Comparison of ENCODE assay signal across 11 mouse cellular contexts in the genomic region with DNA sequence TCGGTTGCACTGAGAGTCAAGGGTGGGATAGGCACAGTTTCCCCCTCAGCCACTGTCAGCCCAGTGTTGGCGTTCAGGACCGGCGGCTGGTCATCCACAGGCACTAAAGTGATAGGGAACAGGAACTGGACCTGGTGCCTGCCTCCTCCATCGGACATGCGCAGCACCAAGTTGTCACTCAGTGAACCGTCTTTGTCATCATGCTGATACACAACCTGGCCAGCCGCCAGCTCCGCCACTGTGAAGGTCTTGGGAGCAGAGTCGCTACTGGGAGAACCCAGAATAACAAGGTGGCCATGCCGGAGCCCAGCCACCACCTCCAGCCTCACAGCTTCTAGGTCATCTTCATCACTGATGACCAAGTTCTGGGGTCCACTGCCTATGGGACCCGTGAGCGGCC. TPM values are rescaled to one million over a fixed set of nuclear protein-coding genes. Genes with fewer than 3 reads are reported as not detected.
DNase-seq lines count a peak whose midpoint lies in the region; ATAC-seq lines count a peak whose summit lies in the region.
"Had no signal": no experiment of that assay in that cellular context is flagged by ENCODE, and none has a peak within 500 bp of the region (broad histone marks: within the 10 kb centered on the region; RNA-seq: fewer than 3 reads in every experiment).

No protein-coding gene starts in this region.

- 65% methylated on average over 13 of the region's 13 CpGs for WGBS in heart, embryonic 12.5 days
- WGBS in hindbrain, embryonic 14.5 days, result 81% methylated on average over 13 of the region's 13 CpGs
- 84% methylated on average over 13 of the region's 13 CpGs for WGBS in stomach, embryonic 14.5 days

- DNase-seq in heart, adult 8-10 months (ENCODE audit: low spot score), result no peak
- DNase-seq in hindbrain, embryonic 14.5 days (ENCODE audit: low spot score), result no peak
- DNase-seq in urinary bladder, postnatal 36 days (ENCODE audit: low spot score in 2 of 2), result no peak
- DNase-seq in left cerebral cortex, postnatal 14 days (ENCODE audit: low spot score in 2 of 2), result no peak
- DNase-seq: gastrocnemius, postnatal 25 days; lung, postnatal 36 days; thymus, adult 2 months had no signal

- H3K9me3 ChIP-seq in heart, embryonic 12.5 days (replicated peaks), result peaks cover 12% of the 10 kb centered on the region
- H3K9me3 ChIP-seq in megakaryocyte, embryonic 14.5 days, result peaks cover 50% of the 10 kb centered on the region
- H3K9me3 ChIP-seq in hindbrain, embryonic 14.5 days (ENCODE audit: control insufficient read depth, low read length), result 0 out of 2 replicates have a peak, but pooled peaks cover 6% of the 10 kb centered on the region
- peaks cover 25% of the 10 kb centered on the region for H3K9me3 ChIP-seq in stomach, embryonic 14.5 days (ENCODE audit: control insufficient read depth, low read depth, low read length)

- H3K27me3 ChIP-seq in heart, embryonic 12.5 days (replicated peaks), result peaks cover 16% of the 10 kb centered on the region
- H3K27me3 ChIP-seq in megakaryocyte, embryonic 14.5 days (replicated peaks), result peaks cover 54% of the 10 kb centered on the region
- peaks cover 37% of the 10 kb centered on the region for H3K27me3 ChIP-seq in hindbrain, embryonic 14.5 days (ENCODE audit: control insufficient read depth, insufficient read depth, low read length)
- H3K27me3 ChIP-seq in stomach, embryonic 14.5 days (ENCODE audit: control insufficient read depth, insufficient read depth, low read length), result no peaks in the 10 kb centered on the region

- peaks cover 13% of the 10 kb centered on the region for H3K4me1 ChIP-seq in heart, embryonic 12.5 days (replicated peaks)
- H3K4me1 ChIP-seq in megakaryocyte, embryonic 14.5 days, result peaks cover 21% of the 10 kb centered on the region; the same call in 1 of the 2 replicates
- peaks cover 14% of the 10 kb centered on the region for H3K4me1 ChIP-seq in hindbrain, embryonic 14.5 days (replicated peaks; ENCODE audit: control insufficient read depth, insufficient read depth, low read length)
- H3K4me1 ChIP-seq in stomach, embryonic 14.5 days (ENCODE audit: control insufficient read depth, insufficient read depth, low read length), result peaks cover 9% of the 10 kb centered on the region

- no peak overlapping the region for H3K9ac ChIP-seq in heart, embryonic 12.5 days
- no peak overlapping the region for H3K9ac ChIP-seq in hindbrain, embryonic 14.5 days
- no peak overlapping the region for H3K9ac ChIP-seq in stomach, embryonic 14.5 days (replicated peaks; ENCODE audit: low read depth, low read length)

- H3K27ac ChIP-seq in heart, embryonic 12.5 days (ENCODE audit: poor library complexity, severe bottlenecking), result no peak overlapping the region
- H3K27ac ChIP-seq in hindbrain, embryonic 14.5 days, result no peak overlapping the region
- H3K27ac ChIP-seq in stomach, embryonic 14.5 days (ENCODE audit: low read length), result no peak overlapping the region

- no peak overlapping the region; the same call in 1 of the 2 replicates for H3K4me3 ChIP-seq in heart, embryonic 12.5 days
- H3K4me3 ChIP-seq in megakaryocyte, embryonic 14.5 days (replicated peaks), result peak overlapping the region; percentile 8
- H3K4me3 ChIP-seq in hindbrain, embryonic 14.5 days (replicated peaks; ENCODE audit: low read length), result no peak overlapping the region
- peak overlapping the region; percentile 59; the same call in 1 of the 2 replicates for H3K4me3 ChIP-seq in stomach, embryonic 14.5 days (ENCODE audit: low read depth, low read length)

- peak overlapping the region; percentile 93 for H3K4me2 ChIP-seq in heart, embryonic 12.5 days
- H3K4me2 ChIP-seq in hindbrain, embryonic 14.5 days (replicated peaks), result 0 out of 2 replicates have a peak overlapping the region, but pooled peaks have one; percentile 98
- peak overlapping the region; percentile 93 for H3K4me2 ChIP-seq in stomach, embryonic 14.5 days (replicated peaks; ENCODE audit: low read depth, low read length)

- ATAC-seq in heart, embryonic 12.5 days (ENCODE audit: insufficient number of reproducible peaks, low FRiP score), result no peak
- no peak for ATAC-seq in megakaryocyte, adult 5-6 weeks (ENCODE audit: poor library complexity, severe bottlenecking)
- no peak for ATAC-seq in hindbrain, embryonic 14.5 days (ENCODE audit: low FRiP score)
- ATAC-seq in stomach, embryonic 14.5 days (ENCODE audit: insufficient number of reproducible peaks, insufficient read depth, low FRiP score, low read depth), result no peak

- peaks cover 27% of the 10 kb centered on the region for H3K36me3 ChIP-seq in heart, embryonic 12.5 days
- H3K36me3 ChIP-seq in megakaryocyte, embryonic 14.5 days (replicated peaks; ENCODE audit: low read length), result no peaks in the 10 kb centered on the region
- no peaks in the 10 kb centered on the region for H3K36me3 ChIP-seq in hindbrain, embryonic 14.5 days (replicated peaks; ENCODE audit: control insufficient read depth, insufficient read depth)
- peaks cover 27% of the 10 kb centered on the region for H3K36me3 ChIP-seq in stomach, embryonic 14.5 days (ENCODE audit: control insufficient read depth, insufficient read depth, low read length)

- intact Hi-C loops in left cerebral cortex, postnatal 14 days (cut with DNase I), result loop anchor here (5.0 kb wide), 2 partner anchors 63 to 128 kb away; no protein-coding TSS in a partner anchor

RNA-seq across cellular contexts. Expression of gene Frem2, which starts 1.8 kb away (rescaled TPM):
- polyA plus RNA-seq in heart, embryonic 12.5 days (2016; fragmentation: Nextera tagmentation; extraction: Ambion mirVana), result 7.0 and 7.9 TPM in 2 replicates
- 1 to 10 TPM; 1.1 to 4.9 (median 3.5) TPM for total RNA-seq in heart, adult 8-10 months (2022)
- polyA plus RNA-seq in megakaryocyte, embryonic 14.5 days (2012; ENCODE audit: insufficient read depth, low replicate concordance), result 0.02 TPM in 1 of 2 replicates, not detected in the other
- not detected in 2 replicates for total RNA-seq in megakaryocyte, adult 5-6 weeks (2015)
- under 0.01 TPM in 1 of 2 replicates, not detected in the other for total RNA-seq in megakaryocyte, adult 5-6 weeks (2017)
- polyA plus RNA-seq in hindbrain, embryonic 14.5 days (2014; fragmentation: Nextera tagmentation; extraction: Ambion mirVana), result 1.9 and 2.7 TPM in 2 replicates
- 24.4 and 24.8 TPM in 2 replicates for polyA plus RNA-seq in stomach, embryonic 14.5 days (2014; fragmentation: Nextera tagmentation; extraction: Ambion mirVana)
- 1 to 10 TPM; 2.3 to 2.7 TPM for total RNA-seq in left cerebral cortex, postnatal 14 days (2021)

Comparison
In these comparisons a context has a peak if more than half of its experiments do, and no peak if none do; other contexts are left out.
1. H3K4me3 ChIP-seq: peak in megakaryocyte, embryonic 14.5 days (single experiment) and stomach, embryonic 14.5 days (single experiment); none in heart, embryonic 12.5 days (single experiment) and hindbrain, embryonic 14.5 days (single experiment).
2. Peak in every context shown above with its lines, with median percentiles within 50 percentile points of each other: H3K4me2 ChIP-seq.